Mouse (Mus musculus) MEL (cell line): ENCODE results near the gene Emp3.
A peak's percentile ranks its signal among the peaks of the same experiment; 100 is the strongest.

ENCODE experiments used
- CHD2 ChIP-seq: IDR thresholded peaks from 2 replicates; pipeline ENCODE4 v1.6.1; 2011; ENCODE audit warnings: low read length, improper control_type of control experiment
- CTCF ChIP-seq, 3 experiments: IDR thresholded peaks in 2 of 3; conservative IDR thresholded peaks in 1 of 3; 2 replicates each; pipeline ENCODE4 v1.5.1; 2011 to 2012; ENCODE audit warnings: low read length in 3 of 3, low read depth in 2 of 3, mild to moderate bottlenecking in 2 of 3, improper control_type of control experiment in 1 of 3, inconsistent platforms in 1 of 3, mixed read lengths in 1 of 3, moderate library complexity in 1 of 3; ENCODE audit not compliant: control insufficient read depth in 1 of 3, insufficient read depth in 1 of 3, poor library complexity in 1 of 3, severe bottlenecking in 1 of 3
- EP300 ChIP-seq, 2 experiments: IDR thresholded peaks; 2 replicates each; pipeline ENCODE4 v1.6.1; 2011; ENCODE audit warnings: improper control_type of control experiment in 2 of 2, low read length in 2 of 2, low read depth in 1 of 2, mild to moderate bottlenecking in 1 of 2
- ETS1 ChIP-seq: IDR thresholded peaks from 2 replicates; pipeline ENCODE4 v1.6.1; 2012; ENCODE audit warnings: low read depth, mild to moderate bottlenecking, inconsistent platforms, low read length, improper control_type of control experiment, moderate library complexity
- GATA1 ChIP-seq: IDR thresholded peaks from 2 replicates; pipeline ENCODE4 v1.6.1; 2011; ENCODE audit warnings: low read depth, low read length, improper control_type of control experiment
- HCFC1 ChIP-seq: IDR thresholded peaks from 2 replicates; pipeline ENCODE4 v1.6.1; 2012; ENCODE audit warnings: low read depth, mild to moderate bottlenecking, inconsistent platforms, low read length, improper control_type of control experiment, moderate library complexity
- MAFK ChIP-seq: IDR thresholded peaks from 2 replicates; pipeline ENCODE4 v1.6.1; 2011; ENCODE audit warnings: low read depth, mild to moderate bottlenecking, low read length, improper control_type of control experiment, borderline replicate concordance
- MAX ChIP-seq: IDR thresholded peaks from 2 replicates; pipeline ENCODE4 v1.6.1; 2011; ENCODE audit warnings: low read length, improper control_type of control experiment
- MYB ChIP-seq: IDR thresholded peaks from 2 replicates; pipeline ENCODE4 v1.6.1; 2011; ENCODE audit warnings: mild to moderate bottlenecking, low read depth, low read length, improper control_type of control experiment
- POLR2A ChIP-seq, 2 experiments: IDR thresholded peaks; 2 replicates each; pipeline ENCODE4 v1.6.1; 2011 to 2012; ENCODE audit warnings: low read length in 2 of 2, mild to moderate bottlenecking in 2 of 2, control low read depth in 1 of 2, improper control_type of control experiment in 1 of 2, low read depth in 1 of 2, moderate library complexity in 1 of 2; ENCODE audit not compliant: control insufficient read depth in 1 of 2, insufficient read depth in 1 of 2, poor library complexity in 1 of 2
- TBP ChIP-seq: IDR thresholded peaks from 2 replicates; pipeline ENCODE4 v1.8.0; 2011; ENCODE audit warnings: low read depth, low read length, improper control_type of control experiment
- TCF12 ChIP-seq: IDR thresholded peaks from 2 replicates; pipeline ENCODE4 v1.6.1; 2014; ENCODE audit warnings: low read depth, mild to moderate bottlenecking, inconsistent platforms, low read length, improper control_type of control experiment, moderate library complexity

DNA sequence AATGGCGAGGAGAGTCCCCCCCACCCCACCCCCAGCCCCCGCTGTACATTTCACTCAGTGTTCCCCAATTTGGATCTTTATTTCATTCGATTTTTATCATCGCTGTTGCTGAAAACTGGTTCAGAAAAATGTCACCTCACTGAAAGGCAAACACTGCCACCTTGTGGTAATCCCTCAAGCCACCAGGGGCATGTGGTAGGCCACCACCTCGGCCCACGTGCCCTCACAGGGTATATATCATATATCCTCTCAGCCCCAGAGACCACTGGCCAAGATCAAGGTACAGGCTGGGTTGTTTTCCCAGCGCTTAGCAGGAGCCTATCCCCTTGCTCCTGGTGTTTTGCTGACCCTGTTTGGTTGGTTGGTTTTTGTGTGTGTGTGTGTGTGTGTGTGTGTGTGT, 13.9 kb upstream of the Emp3 start:
- TF ChIP-seq CTCF (IDR thresholded peaks at IDR 0.05 in 2 of 3, conservative IDR thresholded peaks at IDR 0.05 in 1 of 3; ENCODE audit: control insufficient read depth in 1 of 3, insufficient read depth in 1 of 3, low read depth in 2 of 3, low read length in 3 of 3, poor library complexity in 1 of 3, severe bottlenecking in 1 of 3): peak; percentile 54 to 75 (median 71)
- TF ChIP-seq MYB: no peak
- no peak for TF ChIP-seq HCFC1
- TF ChIP-seq POLR2A (IDR thresholded peaks at IDR 0.05; ENCODE audit: control insufficient read depth in 1 of 2, insufficient read depth in 1 of 2, low read depth in 1 of 2, low read length in 2 of 2, poor library complexity in 1 of 2): no peak
- TF ChIP-seq TCF12: no peak
- TF ChIP-seq MAX: peak; percentile 60; the same call in 1 of the 2 replicates
- no peak for TF ChIP-seq GATA1
- no peak for TF ChIP-seq TBP
- no peak for TF ChIP-seq ETS1
- TF ChIP-seq EP300 (IDR thresholded peaks at IDR 0.05; ENCODE audit: low read depth in 1 of 2, low read length in 2 of 2): no peak
- TF ChIP-seq MAFK: no peak
- TF ChIP-seq CHD2: no peak
